Mouse (Mus musculus): ENCODE measurements around the gene Tyro3. TPM values are rescaled to one million over a fixed set of nuclear protein-coding genes. Genes with fewer than 3 reads are reported as not detected.

Gene Tyro3
- polyA plus RNA-seq, 1 experiment from 2014 or later = 19.2 TPM

- 23% methylated on average over 4 of the region's 4 CpGs for WGBS
- peaks cover 45% of the 10 kb centered on the region for H3K36me3 ChIP-seq
- no peak overlapping the region for H3K27ac ChIP-seq (replicated peaks)
- no peak overlapping the region for H3K4me3 ChIP-seq
- peaks cover 25% of the 10 kb centered on the region for H3K4me1 ChIP-seq (replicated peaks)
- ATAC-seq (ENCODE audit: low read depth) = no peak
- no peak overlapping the region for H3K4me2 ChIP-seq
- no peak overlapping the region for H3K9ac ChIP-seq
- no peaks in the 10 kb centered on the region for H3K27me3 ChIP-seq
- H3K9me3 ChIP-seq = no peaks in the 10 kb centered on the region
Observed at GRCm38 (mm10) chr2:119808881-119809280, 11.3 kb downstream of the Tyro3 start.

DNA sequence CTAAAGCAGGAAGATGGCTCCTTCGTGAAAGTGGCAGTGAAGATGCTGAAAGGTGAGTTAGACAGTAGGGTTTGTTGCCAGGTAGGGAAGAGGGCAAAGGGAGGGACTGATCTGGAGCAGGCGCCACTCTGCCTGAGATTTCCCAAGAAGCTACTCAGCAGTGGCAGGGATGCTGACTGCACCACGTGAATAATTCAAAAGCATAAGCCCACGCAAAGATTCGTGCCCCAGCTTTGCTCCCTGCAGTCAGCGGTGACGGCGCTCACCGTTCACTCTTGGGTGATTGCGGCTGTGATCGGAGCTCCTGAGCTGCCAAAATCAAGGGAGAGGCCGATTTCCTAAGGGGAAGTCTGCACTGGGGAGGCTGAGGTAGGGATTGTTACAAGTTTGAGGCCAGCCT lies 13.4 kb downstream of the Tyro3 start:
- H3K9ac ChIP-seq = no peak overlapping the region
- H3K36me3 ChIP-seq = peaks cover 51% of the 10 kb centered on the region
- H3K27ac ChIP-seq (replicated peaks) = no peak overlapping the region
- no peaks in the 10 kb centered on the region for H3K27me3 ChIP-seq
- peaks cover 13% of the 10 kb centered on the region for H3K4me1 ChIP-seq (replicated peaks)
- WGBS = 79% methylated on average over 12 of the region's 12 CpGs
- no peak overlapping the region for H3K4me3 ChIP-seq
- no peak for ATAC-seq (ENCODE audit: low read depth)
- H3K4me2 ChIP-seq = no peak overlapping the region
- no peaks in the 10 kb centered on the region for H3K9me3 ChIP-seq

DNA sequence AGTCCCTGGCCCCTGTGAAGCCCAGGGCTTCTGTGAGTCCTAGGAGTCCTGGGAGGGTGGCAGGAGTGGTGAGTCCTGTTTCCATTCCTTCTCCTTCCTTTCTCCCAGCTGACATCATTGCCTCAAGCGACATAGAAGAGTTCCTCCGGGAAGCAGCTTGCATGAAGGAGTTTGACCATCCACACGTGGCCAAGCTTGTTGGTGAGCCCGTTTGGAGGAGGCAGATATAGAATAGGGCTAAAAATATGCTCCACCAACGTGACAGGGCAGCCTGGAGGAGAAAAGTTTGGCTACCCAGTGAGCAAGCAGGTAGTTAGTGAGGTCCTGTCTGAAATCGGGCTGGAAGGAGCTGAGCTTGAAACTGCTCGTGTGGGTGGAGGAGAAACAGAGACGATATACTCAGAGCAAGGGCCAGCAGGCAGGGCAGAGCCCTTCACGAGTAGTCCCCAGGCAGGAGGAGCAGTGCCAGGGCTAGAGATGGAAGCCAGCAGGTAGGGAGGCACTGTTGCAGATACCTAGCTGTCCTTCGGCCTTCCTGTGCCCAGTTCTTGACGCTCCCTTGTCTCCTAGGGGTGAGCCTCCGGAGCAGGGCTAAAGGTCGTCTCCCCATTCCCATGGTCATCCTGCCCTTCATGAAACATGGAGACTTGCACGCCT lies 14.1 kb downstream of the Tyro3 start:
- ATAC-seq (ENCODE audit: low read depth) = no peak
- Histone ChIP-seq H3K9ac (no peak overlapping the region), H3K9me3 (no peaks in the 10 kb centered on the region), H3K4me2 (no peak overlapping the region), H3K4me1 (replicated peaks) (peaks cover 13% of the 10 kb centered on the region), H3K36me3 (peaks cover 54% of the 10 kb centered on the region), H3K4me3 (no peak overlapping the region), H3K27ac (replicated peaks) (no peak overlapping the region), H3K27me3 (no peaks in the 10 kb centered on the region)
- WGBS = 87% methylated on average over 14 of the region's 14 CpGs

DNA sequence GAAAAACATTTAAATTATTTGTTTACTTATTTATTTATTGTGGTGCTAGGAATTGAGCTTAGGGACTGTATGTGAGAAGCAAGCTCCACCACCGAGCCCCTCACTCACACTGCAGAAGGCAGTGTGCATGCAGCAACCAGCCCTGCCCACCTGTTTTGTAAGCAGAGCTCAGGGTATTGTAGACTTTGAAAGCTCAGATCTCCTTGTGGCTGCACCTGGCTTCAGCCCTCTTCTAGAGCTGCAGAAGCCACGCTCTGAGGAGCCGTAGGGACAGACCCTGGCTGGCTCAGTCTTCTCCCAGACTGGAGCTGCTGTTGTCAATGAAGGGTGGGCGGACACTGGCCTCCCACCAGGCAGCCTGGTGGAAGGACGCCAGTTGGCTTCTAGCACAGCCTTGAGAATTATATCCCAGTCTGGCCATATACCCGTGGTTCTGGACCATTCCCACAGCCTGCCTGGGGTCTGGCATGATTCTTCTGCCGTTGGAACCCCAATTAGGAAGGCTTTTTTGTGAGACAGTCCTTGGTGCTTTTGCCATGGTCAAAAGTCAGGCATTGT lies 16.9 kb downstream of the Tyro3 start:
- Histone ChIP-seq H3K27ac (replicated peaks) (no peak overlapping the region), H3K4me1 (replicated peaks) (peaks cover 6% of the 10 kb centered on the region), H3K4me3 (no peak overlapping the region), H3K27me3 (no peaks in the 10 kb centered on the region), H3K36me3 (peaks cover 57% of the 10 kb centered on the region), H3K9ac (no peak overlapping the region), H3K4me2 (no peak overlapping the region), H3K9me3 (no peaks in the 10 kb centered on the region)
- whole genome bisulfite sequencing = 66% methylated on average over 7 of the region's 7 CpGs
- peak; percentile 66; the same call in 1 of the 2 replicates for ATAC-seq (ENCODE audit: low read depth)

- no peak overlapping the region for H3K27ac ChIP-seq (replicated peaks)
- no peaks in the 10 kb centered on the region for H3K27me3 ChIP-seq
- no peak overlapping the region for H3K4me3 ChIP-seq
- no peak for ATAC-seq (ENCODE audit: low read depth)
- no peak overlapping the region for H3K9ac ChIP-seq
- 93% methylated on average over 13 of the region's 13 CpGs for WGBS
- peaks cover 6% of the 10 kb centered on the region for H3K4me1 ChIP-seq (replicated peaks)
- no peaks in the 10 kb centered on the region for H3K9me3 ChIP-seq
- peaks cover 40% of the 10 kb centered on the region for H3K36me3 ChIP-seq
- no peak overlapping the region for H3K4me2 ChIP-seq
Observed at GRCm38 (mm10) chr2:119816611-119817010, 19.1 kb downstream of the Tyro3 start.

GRCm38 (mm10) chr2:119817047-119817446 lies 19.5 kb downstream of the Tyro3 start:
- H3K27ac ChIP-seq (replicated peaks) = no peak overlapping the region
- peak; percentile 69 for ATAC-seq (ENCODE audit: low read depth)
- H3K36me3 ChIP-seq = peaks cover 36% of the 10 kb centered on the region
- WGBS = 80% methylated on average over 5 of the region's 5 CpGs
- peaks cover 6% of the 10 kb centered on the region for H3K4me1 ChIP-seq (replicated peaks)
- H3K9me3 ChIP-seq = no peaks in the 10 kb centered on the region
- H3K4me2 ChIP-seq = no peak overlapping the region
- no peaks in the 10 kb centered on the region for H3K27me3 ChIP-seq
- no peak overlapping the region for H3K4me3 ChIP-seq
- H3K9ac ChIP-seq = no peak overlapping the region

GRCm38 (mm10) chr2:119818668-119819272 lies 21.2 kb downstream of the Tyro3 start:
- Histone ChIP-seq H3K36me3 (peaks cover 18% of the 10 kb centered on the region), H3K27ac (replicated peaks) (no peak overlapping the region), H3K4me2 (no peak overlapping the region), H3K4me3 (no peak overlapping the region), H3K27me3 (no peaks in the 10 kb centered on the region), H3K4me1 (replicated peaks) (peaks cover 6% of the 10 kb centered on the region), H3K9me3 (no peaks in the 10 kb centered on the region), H3K9ac (no peak overlapping the region)
- ATAC-seq (ENCODE audit: low read depth) = no peak
- WGBS = 70% methylated on average over 9 of the region's 9 CpGs

GRCm38 (mm10) chr2:119821136-119821535 lies 23.6 kb downstream of the Tyro3 start:
- H3K4me2 ChIP-seq = no peak overlapping the region
- ATAC-seq (ENCODE audit: low read depth) = no peak
- no peak overlapping the region for H3K9ac ChIP-seq
- 72% methylated on average over 9 of the region's 9 CpGs for WGBS
- H3K9me3 ChIP-seq = no peaks in the 10 kb centered on the region
- H3K36me3 ChIP-seq = peaks cover 12% of the 10 kb centered on the region
- no peak overlapping the region for H3K27ac ChIP-seq (replicated peaks)
- H3K27me3 ChIP-seq = no peaks in the 10 kb centered on the region
- H3K4me1 ChIP-seq (replicated peaks) = no peaks in the 10 kb centered on the region
- no peak overlapping the region for H3K4me3 ChIP-seq

DNA sequence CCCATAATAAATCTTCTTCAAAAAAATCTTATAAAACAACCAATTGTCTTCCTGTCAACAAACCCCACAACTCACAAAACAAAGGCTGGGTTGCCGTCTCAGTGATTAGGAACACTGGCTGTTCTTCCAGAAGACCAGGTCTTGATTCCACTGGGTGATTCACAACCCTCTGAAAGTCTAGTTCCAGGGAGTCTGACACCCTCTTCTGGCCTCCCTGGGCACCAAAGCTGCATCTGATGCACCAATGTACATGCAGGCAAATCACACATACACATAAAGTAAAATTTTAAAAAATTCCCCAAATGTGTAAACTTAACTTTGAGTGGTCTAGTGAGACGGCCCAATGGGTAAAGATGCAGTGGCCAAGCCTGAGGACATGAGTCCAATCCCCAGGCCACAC lies 33.0 kb downstream of the Tyro3 start:
- H3K4me1 ChIP-seq (replicated peaks) = no peaks in the 10 kb centered on the region
- no peak overlapping the region for H3K27ac ChIP-seq (replicated peaks)
- 72% methylated on average over 2 of the region's 2 CpGs for WGBS
- no peaks in the 10 kb centered on the region for H3K27me3 ChIP-seq
- H3K36me3 ChIP-seq = no peaks in the 10 kb centered on the region
- H3K4me2 ChIP-seq = no peak overlapping the region
- no peak overlapping the region for H3K4me3 ChIP-seq
- no peak for ATAC-seq (ENCODE audit: low read depth)
- no peak overlapping the region for H3K9ac ChIP-seq
- H3K9me3 ChIP-seq = no peaks in the 10 kb centered on the region

DNA sequence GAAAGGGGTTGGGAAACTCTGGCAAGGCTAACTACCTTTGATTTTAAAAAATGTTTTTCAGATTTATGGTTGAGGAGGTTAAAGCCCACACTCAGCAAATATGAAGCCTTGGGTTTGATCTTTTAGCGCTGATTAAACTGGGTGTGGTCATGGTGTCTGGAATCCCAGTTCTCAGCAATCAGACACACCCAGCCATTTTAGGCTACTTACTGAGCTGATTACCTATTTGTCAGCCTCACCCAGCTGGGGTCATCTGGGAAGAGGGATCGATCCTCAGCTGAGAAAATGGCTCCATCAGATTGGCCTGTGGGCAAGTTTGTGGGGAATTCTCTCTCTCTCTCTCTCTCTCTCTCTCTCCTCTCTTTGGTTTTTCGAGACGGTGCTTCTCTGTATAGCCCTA lies 36.7 kb downstream of the Tyro3 start:
- Histone ChIP-seq H3K4me2 (no peak overlapping the region), H3K9me3 (no peaks in the 10 kb centered on the region), H3K36me3 (no peaks in the 10 kb centered on the region), H3K4me1 (replicated peaks) (no peaks in the 10 kb centered on the region), H3K9ac (no peak overlapping the region), H3K27ac (replicated peaks) (no peak overlapping the region), H3K27me3 (no peaks in the 10 kb centered on the region), H3K4me3 (no peak overlapping the region)
- ATAC-seq (ENCODE audit: low read depth) = no peak
- 94% methylated on average over 4 of the region's 4 CpGs for WGBS

- Histone ChIP-seq H3K27me3 (no peaks in the 10 kb centered on the region), H3K36me3 (no peaks in the 10 kb centered on the region), H3K4me3 (no peak overlapping the region), H3K9me3 (no peaks in the 10 kb centered on the region), H3K4me2 (no peak overlapping the region), H3K27ac (replicated peaks) (no peak overlapping the region), H3K9ac (no peak overlapping the region), H3K4me1 (replicated peaks) (no peaks in the 10 kb centered on the region)
- ATAC-seq (ENCODE audit: low read depth) = no peak
- 91% methylated on average over 7 of the region's 7 CpGs for WGBS
Observed at GRCm38 (mm10) chr2:119837616-119838015, 40.1 kb downstream of the Tyro3 start.

DNA sequence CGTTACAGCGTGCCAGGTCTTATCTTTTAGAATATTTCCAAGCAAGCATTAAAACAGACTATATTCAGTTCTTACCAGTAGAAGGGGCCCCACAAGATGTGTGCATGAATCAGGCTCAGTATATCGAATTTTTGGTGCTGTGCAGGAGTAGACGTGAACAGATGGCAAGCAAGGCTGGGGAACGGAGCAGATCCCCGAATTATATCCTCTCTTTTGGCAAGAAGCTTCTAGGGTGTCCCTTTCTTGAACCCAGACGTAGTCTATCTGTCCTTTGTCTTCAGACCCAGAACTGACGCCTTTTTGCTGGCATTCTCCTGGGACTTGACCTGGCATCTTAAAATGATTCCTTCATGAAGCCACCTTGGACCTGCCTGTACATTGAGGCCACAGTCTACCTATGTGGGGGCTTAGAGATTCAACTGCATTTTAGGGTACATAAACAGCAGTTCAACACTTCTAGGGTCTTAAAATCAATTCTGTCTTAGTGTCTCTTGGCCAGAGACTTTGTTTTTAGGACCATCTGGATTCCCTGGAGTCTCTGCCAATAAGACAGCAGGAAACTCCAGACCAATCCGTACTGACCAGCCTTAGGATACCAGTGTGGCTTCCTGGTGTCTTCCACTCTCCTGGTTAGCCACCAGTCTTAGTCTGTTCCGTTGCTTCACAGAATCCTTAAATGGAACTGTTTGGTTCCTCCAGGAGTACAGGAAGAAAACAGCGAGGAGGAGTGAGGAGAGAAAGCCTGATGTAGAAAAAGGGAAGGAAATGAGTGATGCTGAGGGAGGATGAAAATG lies 41.0 kb downstream of the Tyro3 start:
- Histone ChIP-seq H3K36me3 (no peaks in the 10 kb centered on the region), H3K27ac (replicated peaks) (no peak overlapping the region), H3K4me1 (replicated peaks) (no peaks in the 10 kb centered on the region), H3K4me2 (no peak overlapping the region), H3K4me3 (no peak overlapping the region), H3K9ac (no peak overlapping the region), H3K27me3 (no peaks in the 10 kb centered on the region), H3K9me3 (no peaks in the 10 kb centered on the region)
- no peak for ATAC-seq (ENCODE audit: low read depth)
- WGBS = 81% methylated on average over 11 of the region's 11 CpGs

All from neural tube, embryonic 13.5 days (tissue).